Mouse (Mus musculus) heart, adult 9 months (tissue): ENCODE measurements around the gene Susd3.

ENCODE experiments used
- DNase-seq, 2 experiments: peaks; one replicate each; pipeline ENCODE4 v3.0.0; 2022; ENCODE audit warnings: low spot score in 2 of 2

Susd3 gene

GRCm38 (mm10) chr13:49187288-49188218 is 61.0 kb downstream of the Susd3 start, which contains the start of gene Ninj1:
Gene Ninj1 (plus strand): TSS chr13:49187485.
- peak; percentile 85 to 87 for DNase-seq

DNA sequence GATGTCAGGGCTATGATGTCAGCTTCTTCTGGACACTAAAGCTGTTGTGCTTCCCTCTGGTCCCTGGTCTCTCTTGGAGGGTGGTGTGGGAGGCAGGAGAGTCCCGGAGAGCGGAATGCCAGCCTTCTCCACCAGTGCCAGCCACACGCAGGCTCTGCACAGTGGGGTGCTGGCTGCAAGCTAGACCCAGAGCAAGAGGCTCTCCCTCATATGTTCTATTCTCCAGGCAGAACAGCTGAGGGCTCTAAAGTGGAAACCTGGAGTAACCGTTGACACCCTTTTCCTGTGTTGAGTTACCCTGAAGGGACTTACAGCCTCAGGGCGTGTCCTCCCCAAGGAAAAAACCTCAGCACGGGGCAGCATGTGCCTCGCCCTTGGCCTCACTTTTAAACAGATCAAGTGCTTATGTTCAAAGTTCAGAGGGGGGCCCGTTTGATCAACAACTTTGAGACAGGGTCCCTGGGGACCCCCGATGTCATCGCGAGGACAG is 61.7 kb downstream of the Susd3 start:
- DNase-seq: no peak

- peak in 1 of 2 experiments; percentile 28 for DNase-seq
Measured at GRCm38 (mm10) chr13:49183646-49184045, 64.9 kb downstream of the Susd3 start.

GRCm38 (mm10) chr13:49183161-49183560 is 65.3 kb downstream of the Susd3 start:
- DNase-seq: no peak

- no peak for DNase-seq
Measured at GRCm38 (mm10) chr13:49181411-49181984, 67.0 kb downstream of the Susd3 start.

DNA sequence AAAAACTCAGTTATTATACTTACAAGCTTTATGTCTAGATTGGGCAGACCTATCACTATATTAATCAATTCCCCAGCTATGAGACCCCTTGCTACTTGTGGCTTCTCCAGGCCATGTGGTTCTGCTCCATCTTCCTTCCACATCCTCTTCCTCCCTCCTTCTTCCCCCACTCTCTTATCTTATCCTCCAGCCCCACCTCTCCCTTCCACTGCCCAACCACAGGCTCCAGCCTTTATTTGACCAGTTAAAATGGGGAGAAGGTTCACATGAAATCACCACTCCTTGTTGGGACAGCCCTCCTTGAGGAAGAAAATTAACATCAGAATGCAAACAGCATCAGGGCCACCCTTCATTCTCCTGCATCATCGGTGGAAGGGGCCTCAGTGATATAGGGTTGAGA is 67.8 kb downstream of the Susd3 start:
- no peak for DNase-seq
